Mouse (Mus musculus) neural tube, embryonic 11.5 days (tissue): Measurements from ENCODE around the gene Hist1h2bl. TPM values are rescaled to one million over a fixed set of nuclear protein-coding genes. Genes with fewer than 3 reads are reported as not detected.

Source experiments
- ATAC-seq: fragments of 200-750 bp; cut with Nextera tagmentation; 2 replicates; pipeline ENCODE4 v1.8.0; 2017; ENCODE audit warnings: moderate number of reproducible peaks, mild to moderate bottlenecking, moderate TSS enrichment, moderate library complexity; ENCODE audit not compliant: insufficient read depth, low FRiP score, low TSS enrichment
- DNase-seq: peaks from one replicate; pipeline ENCODE4 v3.0.0-alpha.2; 2015; ENCODE audit warnings: low spot score
- H3K27ac ChIP-seq: fragments of 300-500 bp; sonication (generic); 2 replicates; pipeline ENCODE4 v1.5.1; 2014; ENCODE audit warnings: low read depth, mild to moderate bottlenecking, low read length
- H3K27me3 ChIP-seq: fragments of 300-500 bp; sonication (generic); 2 replicates; pipeline ENCODE4 v1.6.1; 2014; ENCODE audit warnings: mild to moderate bottlenecking, low read length, mixed read lengths; ENCODE audit not compliant: control insufficient read depth, insufficient read depth
- H3K36me3 ChIP-seq: fragments of 300-500 bp; sonication (generic); 2 replicates; pipeline ENCODE4 v1.6.1; 2014; ENCODE audit warnings: mild to moderate bottlenecking, low read length, moderate library complexity, mixed read lengths; ENCODE audit not compliant: control insufficient read depth, insufficient read depth
- H3K4me1 ChIP-seq: fragments of 300-500 bp; sonication (generic); 2 replicates; pipeline ENCODE4 v1.6.1; 2014; ENCODE audit warnings: low read length, mixed read lengths; ENCODE audit not compliant: control insufficient read depth, insufficient read depth
- H3K4me2 ChIP-seq: fragments of 300-500 bp; sonication (generic); 2 replicates; pipeline ENCODE4 v1.6.1; 2014; ENCODE audit warnings: low read depth, mild to moderate bottlenecking, moderate library complexity
- H3K4me3 ChIP-seq: fragments of 300-500 bp; sonication (generic); 2 replicates; pipeline ENCODE4 v1.5.1; 2014; ENCODE audit warnings: low read depth, low read length
- H3K9ac ChIP-seq: fragments of 300-500 bp; sonication (generic); 2 replicates; pipeline ENCODE4 v1.6.1; 2014; ENCODE audit warnings: mild to moderate bottlenecking, low read length
- H3K9me3 ChIP-seq: fragments of 300-500 bp; sonication (generic); 2 replicates; pipeline ENCODE4 v1.6.1; 2016; ENCODE audit warnings: low read length; ENCODE audit not compliant: control insufficient read depth
- WGBS: fragments of 180-500 bp; shearing (Covaris S2); extraction: QIAGEN DNeasy Blood & Tissue Kit; methylation state at CpG from one replicate; pipeline ENCODE4 v1.1.7; 2014; 5-methylcytosine and 5-hydroxymethylcytosine counted together
- microRNA-seq: library from miRNA; unstranded; fragments of <30 nt; microRNA quantifications from one replicate; pipeline ENCODE4, GENCODE M21; 2016
- polyA plus RNA-seq: library from polyadenylated mRNA; unstranded; fragments of >200 nt; fragmentation: Nextera tagmentation; extraction: Ambion mirVana; gene quantifications from 2 replicates; pipeline ENCODE4 v1.2.1, GENCODE M21; 2014

Hist1h2bl gene
- polyA plus RNA-seq, 1 experiment from 2014 or later, result 2.3 TPM

- DNase-seq (no peak), ATAC-seq (no peak)
- Histone ChIP-seq H3K4me2 (no peak within 1 kb of the TSS), H3K9ac (no peak within 1 kb of the TSS), H3K9me3 (no peaks in the 10 kb centered on the region), H3K4me3 (no peak within 1 kb of the TSS), H3K27me3 (no peaks in the 10 kb centered on the region), H3K27ac (no peak within 1 kb of the TSS), H3K4me1 (no peaks in the 10 kb centered on the region), H3K36me3 (no peaks in the 10 kb centered on the region)
- WGBS, result 79% methylated on average over 2 of the region's 2 CpGs
These were observed 38.6 kb downstream of the Hist1h2bl start, which contains the start of gene Olfr1360 for GRCm38 (mm10) chr13:21677305-21677704. Gene Olfr1360, minus strand, starts transcription at chr13:21677405.

Small RNAs within 50 kb of the gene (microRNA-seq; reads per million reads assigned to microRNA genes)
- gene Gm44357 (not detected), gene Gm44367 (not detected), gene Gm44454 (not detected)

Other genes starting within 250 kb of the Hist1h2bl start
- gene Nkapl, start 247.6 kb downstream of the Hist1h2bl start, polyA plus RNA-seq, result 2.5 and 3.2 TPM in 2 replicates
- 4.0 and 4.5 TPM in 2 replicates for gene Zkscan4, start 237.2 kb downstream of the Hist1h2bl start, polyA plus RNA-seq
- gene Gm10065, start 236.7 kb downstream of the Hist1h2bl start, polyA plus RNA-seq, result 3.5 TPM in 1 of 2 replicates, not detected in the other
- 0.15 and 0.61 TPM in 2 replicates for gene AK157302, start 220.9 kb downstream of the Hist1h2bl start, polyA plus RNA-seq
- gene Gm11273, start 214.7 kb downstream of the Hist1h2bl start, polyA plus RNA-seq, result 3.5 and 6.3 TPM in 2 replicates
- 10.5 and 12.1 TPM in 2 replicates for gene Zkscan8, start 185.0 kb downstream of the Hist1h2bl start, polyA plus RNA-seq
- 0.12 and 0.23 TPM in 2 replicates for gene Olfr1366, start 173.3 kb downstream of the Hist1h2bl start, polyA plus RNA-seq
- gene Olfr1535, start 156.2 kb downstream of the Hist1h2bl start, polyA plus RNA-seq, result 0.05 TPM in 1 of 2 replicates, not detected in the other
- gene Olfr1364, start 134.4 kb downstream of the Hist1h2bl start, polyA plus RNA-seq, result not detected in 2 replicates
- not detected in 2 replicates for gene Olfr1362, start 102.1 kb downstream of the Hist1h2bl start, polyA plus RNA-seq
- gene Olfr11, start 73.6 kb downstream of the Hist1h2bl start, polyA plus RNA-seq, result not detected in 2 replicates
- gene Olfr1361, start 52.8 kb downstream of the Hist1h2bl start, polyA plus RNA-seq, result 0.08 TPM in 1 of 2 replicates, not detected in the other
- gene Olfr1360, start 38.7 kb downstream of the Hist1h2bl start, polyA plus RNA-seq, result not detected in 2 replicates
- not detected in 2 replicates for gene Olfr1359, start 18.0 kb downstream of the Hist1h2bl start, polyA plus RNA-seq
- gene Hist1h2ai, start 279 bp upstream of the Hist1h2bl start, polyA plus RNA-seq, result 13.2 and 19.5 TPM in 2 replicates
- gene Hist1h3h, start 1.5 kb upstream of the Hist1h2bl start, polyA plus RNA-seq, result 5.6 and 23.9 TPM in 2 replicates
- gene Hist1h2bm, start 5.9 kb upstream of the Hist1h2bl start, polyA plus RNA-seq, result 4.3 and 4.6 TPM in 2 replicates
- gene Hist1h4j, start 18.9 kb upstream of the Hist1h2bl start, polyA plus RNA-seq, result 1.1 and 1.4 TPM in 2 replicates
- gene Hist1h4k, start 34.4 kb upstream of the Hist1h2bl start, polyA plus RNA-seq, result 1.8 and 2.3 TPM in 2 replicates
- 8.1 and 9.3 TPM in 2 replicates for gene Hist1h2ak, start 37.7 kb upstream of the Hist1h2bl start, polyA plus RNA-seq
- gene Hist1h2bn, start 38.0 kb upstream of the Hist1h2bl start, polyA plus RNA-seq, result 2.1 and 3.2 TPM in 2 replicates
- 15.4 and 16.9 TPM in 2 replicates for gene Hist1h1b, start 64.5 kb upstream of the Hist1h2bl start, polyA plus RNA-seq
- 228 and 229 TPM in 2 replicates for gene Hist1h3i, start 67.2 kb upstream of the Hist1h2bl start, polyA plus RNA-seq
- 11.7 and 14.0 TPM in 2 replicates for gene Hist1h2an, start 71.1 kb upstream of the Hist1h2bl start, polyA plus RNA-seq
- gene Hist1h2bp, start 71.3 kb upstream of the Hist1h2bl start, polyA plus RNA-seq, result 2.2 and 2.6 TPM in 2 replicates
- 20.3 and 20.8 TPM in 2 replicates for gene Hist1h2bq, start 94.1 kb upstream of the Hist1h2bl start, polyA plus RNA-seq
- not detected in 2 replicates for gene Hist1h2ao, start 94.3 kb upstream of the Hist1h2bl start, polyA plus RNA-seq
- gene Hist1h4m, start 95.6 kb upstream of the Hist1h2bl start, polyA plus RNA-seq, result not detected in 2 replicates
- 10.5 and 15.6 TPM in 2 replicates for gene Hist1h4n, start 116.1 kb upstream of the Hist1h2bl start, polyA plus RNA-seq
- gene Hist1h2ap, start 117.4 kb upstream of the Hist1h2bl start, polyA plus RNA-seq, result 4,141 and 4,626 TPM in 2 replicates
- 20.0 TPM in 2 replicates for gene Hist1h2br, start 117.6 kb upstream of the Hist1h2bl start, polyA plus RNA-seq
- 22.1 and 25.9 TPM in 2 replicates for gene Zfp184, start 229.0 kb upstream of the Hist1h2bl start, polyA plus RNA-seq